Mouse (Mus musculus) cortical plate, adult 2 months (tissue): ENCODE results near the gene Mapk10.

Experiments
- CTCF ChIP-seq: fragments of 200-500 bp; IDR thresholded peaks from 2 replicates; pipeline ENCODE4 v1.5.1; 2011; ENCODE audit warnings: mild to moderate bottlenecking, control low read depth, low read length; ENCODE audit not compliant: insufficient read depth; ENCODE audit errors: extremely low read depth
- POLR2A ChIP-seq: fragments of 200-500 bp; IDR thresholded peaks from 2 replicates; pipeline ENCODE4 v1.6.1; 2011; ENCODE audit warnings: mild to moderate bottlenecking, low read length, control low read depth; ENCODE audit not compliant: insufficient read depth; ENCODE audit errors: extremely low read depth

GRCm38 (mm10) chr5:102874605-102875298 lies 336.4 kb downstream of the Mapk10 start:
- TF ChIP-seq POLR2A (no peak), CTCF (peak; percentile 79; the same call in 1 of the 2 replicates)
